Mouse (Mus musculus) embryo, embryonic 10 days (tissue): ENCODE results near the gene Creb5.
A peak's percentile ranks its signal among the peaks of the same experiment; 100 is the strongest.

ENCODE experiments used
- DNase-seq: peaks from one replicate; pipeline ENCODE4 v3.0.0-alpha.2; 2015; ENCODE audit warnings: low spot score

The Creb5 gene

DNA sequence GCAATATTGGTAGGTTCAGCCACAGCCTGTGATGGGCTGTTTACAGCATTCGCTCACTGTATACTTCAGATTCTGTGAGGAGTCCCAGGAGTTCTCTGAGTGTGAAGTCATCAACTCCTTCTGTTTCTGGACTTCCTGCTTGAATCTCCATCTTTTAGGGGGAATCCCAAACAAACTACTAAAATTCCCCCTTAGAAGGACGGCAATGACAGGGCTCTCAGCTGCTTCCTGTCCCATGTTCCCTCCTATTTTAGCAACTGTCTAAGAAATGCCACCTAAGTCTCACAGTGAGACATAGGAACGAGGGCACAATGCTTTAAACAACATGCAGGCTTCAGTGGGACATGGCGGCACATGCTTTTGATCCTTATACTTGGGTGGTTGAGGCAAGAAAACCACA lies 204.3 kb downstream of the Creb5 start:
- no peak for DNase-seq

DNA sequence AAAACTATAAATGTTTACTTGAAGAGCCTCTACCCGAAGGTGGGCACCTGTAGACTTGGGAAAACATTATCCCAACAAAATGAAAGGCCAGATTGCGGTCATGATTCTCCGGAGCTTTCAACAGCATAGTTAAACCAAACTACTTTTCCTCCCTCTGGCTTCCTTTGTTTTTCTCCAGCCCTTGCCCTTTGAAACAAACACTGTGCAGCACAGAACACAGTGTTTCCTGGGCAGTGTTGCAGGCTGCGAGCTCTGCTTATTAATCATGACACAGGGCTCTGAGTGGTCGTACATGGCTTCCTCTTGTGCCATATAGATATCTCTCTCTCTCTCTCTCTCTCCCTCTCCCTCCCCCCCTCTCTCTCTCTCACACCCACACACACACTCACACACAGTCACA lies 206.8 kb downstream of the Creb5 start:
- DNase-seq, result no peak

DNA sequence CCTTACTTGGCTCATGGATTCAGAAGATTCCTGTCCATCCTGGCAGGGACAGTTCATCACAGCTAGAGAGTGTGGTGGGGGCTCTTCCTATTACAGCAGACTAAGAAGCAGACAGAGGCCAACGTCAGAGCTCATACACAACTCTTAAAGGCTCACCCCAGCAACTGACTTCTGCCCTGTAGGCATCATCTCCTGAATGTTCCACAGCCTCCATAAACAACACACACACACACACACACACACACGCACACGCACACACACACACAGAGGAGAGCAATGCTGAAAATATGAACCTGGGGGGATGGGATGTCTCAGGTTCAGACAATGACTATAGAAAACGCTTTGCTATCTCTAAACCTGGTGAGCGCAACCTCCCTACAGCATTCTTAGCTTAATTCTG lies 208.6 kb downstream of the Creb5 start:
- no peak for DNase-seq

DNA sequence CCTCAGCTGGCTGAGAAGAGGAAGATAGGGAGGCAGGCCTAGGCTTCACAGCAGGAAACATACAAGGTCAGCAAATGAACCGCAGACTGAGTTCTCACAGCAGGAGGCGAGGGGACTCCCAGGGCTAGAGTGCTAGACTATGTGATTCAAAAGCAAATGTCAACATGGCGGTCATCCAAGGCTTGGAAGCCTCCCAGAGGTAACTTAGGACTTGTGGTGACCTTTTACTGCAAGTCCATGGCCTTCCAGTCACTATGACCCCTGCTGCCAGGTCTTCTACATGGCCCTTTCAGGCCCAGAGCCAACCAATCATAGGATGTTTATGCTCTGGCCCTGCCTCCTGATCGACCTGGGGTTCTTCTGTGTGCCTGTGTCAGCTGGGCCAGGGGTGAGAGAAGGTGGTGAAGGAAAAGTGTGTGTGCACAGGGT lies 209.3 kb downstream of the Creb5 start:
- DNase-seq, result no peak

DNA sequence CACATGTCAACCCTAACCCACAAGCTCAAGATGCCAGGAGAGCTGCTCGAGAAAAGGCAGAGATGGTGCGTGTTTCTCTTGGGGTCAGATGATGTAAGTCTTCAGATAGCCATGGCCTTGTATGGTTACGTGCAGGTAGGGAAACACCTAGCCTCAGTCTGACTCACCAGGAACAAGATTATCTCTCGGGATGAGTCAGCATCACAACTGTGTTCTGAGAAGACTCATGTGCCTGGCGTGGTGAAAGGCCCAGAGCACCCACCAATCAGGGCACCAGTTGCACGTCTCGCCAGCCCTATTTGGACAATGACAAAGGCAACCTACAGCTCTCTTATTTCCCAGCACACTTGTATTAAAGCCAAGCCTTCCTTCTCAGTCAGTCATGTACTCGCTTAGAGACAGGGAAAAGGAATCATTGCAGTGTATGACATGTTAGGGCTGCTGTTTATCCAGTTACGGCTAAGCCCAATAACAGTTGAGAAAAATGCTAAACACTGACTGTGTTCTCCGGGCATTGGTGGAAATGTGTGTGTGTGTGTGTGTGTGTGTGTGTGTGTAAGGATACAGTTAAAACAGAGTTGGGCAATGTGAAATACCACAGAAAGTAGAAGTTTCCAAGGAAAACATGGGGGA lies 210.9 kb downstream of the Creb5 start:
- no peak for DNase-seq

DNA sequence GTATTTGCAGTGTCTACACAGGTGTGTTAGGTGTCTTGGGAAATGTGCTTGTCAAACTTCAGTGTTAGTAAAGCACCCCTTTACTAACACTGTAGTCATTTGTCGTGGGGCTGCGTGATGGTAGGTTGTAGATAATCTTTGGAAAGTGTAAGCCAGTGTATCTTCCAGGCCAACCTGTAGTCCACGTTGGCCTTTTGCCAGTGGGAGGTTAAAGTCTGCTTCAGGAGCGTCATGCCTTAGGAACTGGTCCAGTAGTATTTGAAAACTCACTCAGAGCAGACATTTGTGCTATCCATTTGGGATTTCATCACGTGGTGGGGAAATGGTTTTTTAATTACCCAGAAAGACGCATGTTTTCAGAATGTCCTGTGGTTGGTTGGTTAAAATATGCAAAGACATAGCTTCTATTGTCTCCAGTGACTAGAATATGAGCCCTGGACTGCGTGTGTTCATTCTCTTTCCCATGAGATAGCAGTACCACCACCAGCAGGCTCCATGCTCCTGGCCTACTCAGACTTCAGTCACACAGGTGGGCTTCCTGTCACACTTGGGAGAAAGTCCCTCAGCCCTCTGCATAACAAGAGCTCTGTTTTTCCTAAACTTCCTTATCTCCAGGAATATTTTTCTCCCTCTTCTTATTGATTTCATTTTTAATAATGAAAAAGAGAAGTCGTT lies 212.7 kb downstream of the Creb5 start:
- no peak for DNase-seq

DNA sequence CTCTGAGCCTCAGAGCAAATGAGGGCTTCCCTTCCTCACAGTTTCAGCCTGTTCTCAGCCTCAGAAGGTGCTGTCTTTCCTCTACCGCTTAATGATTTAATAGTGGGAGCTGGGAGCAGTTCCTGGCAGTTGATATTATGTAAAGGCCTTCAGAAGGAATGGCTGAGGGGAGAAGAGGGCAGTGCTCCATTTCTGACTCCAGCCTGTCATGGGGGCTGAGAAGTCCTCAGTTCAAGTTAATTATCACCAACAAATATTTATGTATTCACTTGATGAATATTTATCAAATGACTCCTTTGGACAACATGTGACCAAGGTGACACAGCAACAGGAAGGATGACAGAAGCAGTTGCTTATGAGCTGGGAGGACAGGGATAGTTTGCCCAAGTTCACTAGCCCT lies 214.2 kb downstream of the Creb5 start:
- no peak for DNase-seq

DNA sequence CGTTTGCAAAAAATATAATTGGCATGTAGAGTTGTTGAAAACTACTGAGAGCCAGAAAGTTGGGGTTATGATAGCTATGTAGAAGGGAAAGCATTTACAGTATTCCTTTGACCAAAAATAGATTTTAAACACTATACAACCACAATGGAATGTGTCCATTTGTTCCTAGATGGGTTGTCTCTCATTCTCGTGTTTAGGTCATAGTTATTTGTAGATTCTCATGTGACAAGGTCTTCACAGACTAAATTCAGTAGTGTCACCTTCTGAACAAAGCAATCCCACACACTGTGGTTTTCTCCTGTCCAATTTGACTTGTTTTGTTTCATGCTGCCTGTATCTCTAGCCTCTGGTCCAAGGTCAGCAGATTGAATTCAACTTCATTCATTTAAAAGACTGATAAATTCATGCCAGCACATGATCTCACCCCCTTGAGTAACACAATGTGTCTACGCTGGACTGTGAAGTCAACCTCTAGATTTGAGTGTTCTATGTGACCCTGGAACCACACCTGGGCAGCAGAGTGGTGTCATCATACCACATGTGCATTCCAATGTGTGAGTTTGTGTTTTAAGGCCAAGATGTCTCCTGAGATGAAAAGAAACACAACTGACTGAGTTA lies 220.0 kb downstream of the Creb5 start:
- no peak for DNase-seq

DNA sequence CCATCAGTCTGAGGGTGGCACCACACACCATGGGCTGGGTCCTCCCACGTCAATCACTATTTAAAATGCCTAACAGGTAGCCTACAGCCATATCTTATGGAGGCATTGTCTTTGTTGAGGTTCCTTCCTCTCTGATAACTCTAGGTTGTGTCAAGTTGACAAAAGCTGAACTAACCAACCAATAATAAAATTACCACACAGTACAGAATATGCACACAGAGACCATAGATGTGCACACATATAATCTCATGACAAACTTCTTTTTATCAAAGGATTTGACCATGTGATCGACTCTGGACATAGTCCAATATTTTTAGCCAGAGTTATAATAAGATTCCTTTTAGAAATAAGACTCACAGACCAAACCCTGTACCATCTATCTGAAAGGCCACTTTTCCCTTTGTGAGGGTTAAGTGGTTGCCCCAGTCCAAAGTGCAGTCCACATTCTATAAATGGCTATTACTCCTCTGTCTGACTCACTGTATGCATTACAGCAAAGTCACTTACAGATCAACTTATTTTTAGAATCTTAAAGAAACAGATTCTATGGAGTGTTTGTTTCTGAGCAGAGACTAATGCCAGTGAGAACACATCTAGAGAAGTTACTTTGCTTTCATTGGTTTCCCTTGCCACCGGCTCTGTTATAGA lies 221.9 kb downstream of the Creb5 start:
- DNase-seq, result no peak

DNA sequence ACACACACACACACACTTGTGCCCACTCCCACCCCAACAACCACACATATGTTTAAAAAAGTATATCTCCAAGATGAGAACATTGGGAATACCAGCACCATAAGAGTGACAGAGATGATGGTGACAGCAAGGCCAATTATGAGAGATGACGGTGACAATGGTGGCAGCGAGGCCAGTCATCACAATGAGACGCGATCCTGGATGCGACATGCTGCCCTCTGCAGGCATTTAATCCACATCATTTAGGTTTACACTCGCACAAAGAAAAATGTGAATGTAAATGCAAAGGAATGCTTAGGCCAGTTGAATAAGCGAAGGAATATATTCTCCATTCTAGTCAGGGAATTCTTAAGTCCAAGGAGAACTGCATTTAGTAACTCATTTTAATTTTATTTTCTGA lies 222.9 kb downstream of the Creb5 start:
- DNase-seq, result no peak

DNA sequence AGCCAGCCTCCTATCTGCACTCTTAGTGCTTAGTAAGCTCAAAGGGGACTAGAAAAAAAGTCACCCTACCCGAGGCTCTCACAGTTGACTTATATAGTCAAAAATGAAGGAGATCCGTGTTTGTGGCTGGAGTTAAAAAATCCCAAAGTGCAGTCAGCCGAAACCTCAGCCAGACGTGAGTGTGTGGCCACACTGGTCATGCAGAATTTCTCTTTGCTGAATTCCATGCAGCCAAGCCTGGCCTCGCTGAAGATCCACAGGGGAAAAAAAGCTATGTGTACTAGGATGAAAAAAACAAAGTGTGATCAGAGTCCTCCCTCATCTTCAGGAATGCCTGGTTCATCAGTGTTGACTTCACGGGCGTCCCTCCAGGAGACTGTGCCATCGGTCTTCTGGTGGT lies 225.2 kb downstream of the Creb5 start:
- DNase-seq, result no peak

DNA sequence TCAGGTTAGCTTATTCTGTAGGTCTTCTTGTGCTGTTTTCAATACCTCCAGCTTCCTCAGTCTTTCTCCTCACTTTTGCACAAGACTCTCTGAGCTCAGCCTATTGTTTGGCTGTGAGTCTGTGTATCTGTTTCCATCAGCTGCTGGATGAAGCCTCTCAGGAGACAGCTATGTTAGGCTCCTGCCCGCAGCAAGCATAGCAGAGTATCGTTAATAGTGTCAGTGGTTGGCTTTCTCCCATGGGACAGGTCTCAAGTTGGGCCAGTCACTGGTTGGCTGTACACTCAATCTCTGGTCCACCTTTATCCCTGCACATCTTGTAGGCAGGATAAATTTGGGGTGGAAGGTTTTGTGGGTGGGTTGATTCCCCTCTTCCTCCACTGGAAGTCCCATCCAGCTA lies 226.3 kb downstream of the Creb5 start:
- DNase-seq, result no peak

DNA sequence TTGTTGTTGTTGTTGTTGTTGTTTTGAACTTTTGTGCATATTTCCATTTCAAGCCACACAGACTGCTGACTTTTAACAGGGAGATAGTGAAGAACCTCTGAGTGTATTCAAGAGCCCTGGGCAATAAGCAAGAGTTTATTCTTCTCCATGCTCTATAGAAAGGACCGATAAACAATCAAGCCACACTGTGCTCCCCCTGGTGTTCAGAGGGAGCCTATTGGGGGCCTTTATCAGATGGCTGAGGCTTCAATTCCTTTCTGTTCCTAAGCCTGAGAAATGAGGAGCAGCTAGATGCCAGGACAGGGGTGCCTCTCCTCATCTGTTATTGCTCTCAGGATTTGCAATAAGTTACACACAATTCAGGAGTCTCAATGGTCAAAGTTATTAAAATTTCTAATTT lies 227.8 kb downstream of the Creb5 start:
- no peak for DNase-seq

DNA sequence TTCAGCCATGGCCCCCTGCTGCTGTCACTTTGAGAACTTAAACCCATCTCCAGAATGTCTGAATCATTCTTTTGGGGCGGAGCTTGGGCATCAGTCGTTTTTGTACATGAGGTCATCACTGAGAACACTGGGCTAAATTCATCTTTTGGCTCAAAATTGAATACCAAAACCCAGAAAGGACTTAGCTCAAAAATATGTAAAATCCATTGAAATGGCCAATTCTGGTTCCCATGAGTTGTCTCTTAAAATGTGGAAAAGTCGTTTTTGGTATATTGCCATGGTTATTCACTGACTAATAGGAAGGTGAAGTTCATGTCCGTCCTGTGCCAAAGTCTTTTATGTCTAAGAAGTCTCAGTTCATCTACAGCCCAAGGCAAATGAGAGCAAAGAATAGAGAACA lies 228.5 kb downstream of the Creb5 start:
- no peak for DNase-seq

DNA sequence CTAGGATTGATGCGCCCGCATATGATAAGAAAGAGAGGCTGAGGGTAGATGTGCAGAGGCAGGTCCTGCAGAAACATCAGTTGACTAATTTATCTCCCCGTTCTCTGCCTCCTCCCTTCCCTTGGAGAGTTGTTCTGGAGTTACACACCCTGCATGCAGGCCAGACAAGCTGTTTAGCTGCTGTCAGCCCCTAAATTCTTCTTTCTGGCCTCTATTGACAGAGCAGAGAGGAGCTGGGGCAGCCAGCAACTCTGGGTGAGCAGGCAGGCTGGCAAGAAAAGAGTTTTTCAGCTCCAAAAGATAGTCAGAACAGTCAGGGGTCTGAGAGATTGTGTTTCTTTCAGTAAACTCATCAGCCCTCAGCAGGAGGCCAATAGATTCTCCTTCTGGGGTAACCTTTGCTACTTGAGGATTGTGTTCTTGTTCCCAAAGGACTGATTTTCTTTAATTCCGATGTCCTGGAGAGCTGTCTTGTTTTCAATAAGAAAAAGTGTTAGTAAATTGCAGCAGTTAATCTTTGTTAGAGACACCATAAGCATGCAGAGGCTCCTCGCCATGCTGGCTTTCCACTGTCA lies 230.4 kb downstream of the Creb5 start:
- no peak for DNase-seq

DNA sequence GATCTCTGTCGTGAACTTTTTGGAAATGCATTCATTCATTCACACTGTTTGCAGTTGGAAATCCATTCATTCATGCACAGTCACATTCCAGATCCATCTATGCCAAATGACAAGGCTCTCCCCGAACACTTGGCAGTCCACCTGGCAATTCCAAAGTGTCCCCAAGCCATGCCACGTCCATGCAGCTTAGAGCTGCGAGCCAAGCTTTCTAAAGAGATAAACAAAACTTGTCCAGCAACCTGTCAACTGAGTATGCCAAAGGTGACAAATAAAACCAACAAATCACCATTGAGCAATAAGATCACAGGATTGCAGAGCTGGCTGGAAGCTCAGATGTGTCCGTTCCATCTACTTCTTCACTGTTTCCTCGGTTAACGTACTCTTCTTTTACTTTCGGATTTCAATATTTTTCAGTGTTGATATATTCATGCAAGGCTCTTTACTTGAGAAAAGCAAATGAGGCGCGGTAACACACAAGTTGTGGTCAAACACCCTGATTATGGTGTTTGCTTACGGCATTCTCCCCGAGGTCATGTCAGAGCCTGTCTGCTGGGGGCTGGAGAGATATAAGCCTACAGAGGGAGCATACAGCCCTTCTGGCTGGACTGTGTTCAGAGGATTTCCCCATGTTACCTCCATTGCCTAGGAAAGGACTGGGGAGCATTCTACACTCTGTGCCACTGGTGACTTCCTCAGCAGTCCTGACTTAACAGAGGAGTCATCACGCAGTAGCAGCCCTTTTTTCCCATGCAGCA lies 236.8 kb downstream of the Creb5 start:
- no peak for DNase-seq

DNA sequence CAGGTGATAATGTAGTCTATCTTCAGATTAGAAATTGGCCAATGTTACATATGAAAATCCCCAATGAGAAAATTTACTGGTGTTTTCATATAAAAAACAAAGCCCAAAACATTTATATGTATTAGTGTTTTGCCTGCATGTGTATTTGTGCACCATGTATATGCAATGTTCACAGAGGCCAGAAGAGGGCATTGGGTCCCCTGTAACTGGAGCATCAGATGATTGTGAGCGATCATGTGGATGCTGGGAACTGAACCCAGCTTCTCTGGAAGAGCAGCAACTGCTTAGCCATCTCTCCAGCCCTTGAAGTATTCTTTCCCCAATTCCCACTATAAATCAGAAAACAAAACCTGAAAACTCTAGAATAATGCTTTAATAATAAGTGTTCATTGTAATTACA lies 239.4 kb downstream of the Creb5 start:
- no peak for DNase-seq

DNA sequence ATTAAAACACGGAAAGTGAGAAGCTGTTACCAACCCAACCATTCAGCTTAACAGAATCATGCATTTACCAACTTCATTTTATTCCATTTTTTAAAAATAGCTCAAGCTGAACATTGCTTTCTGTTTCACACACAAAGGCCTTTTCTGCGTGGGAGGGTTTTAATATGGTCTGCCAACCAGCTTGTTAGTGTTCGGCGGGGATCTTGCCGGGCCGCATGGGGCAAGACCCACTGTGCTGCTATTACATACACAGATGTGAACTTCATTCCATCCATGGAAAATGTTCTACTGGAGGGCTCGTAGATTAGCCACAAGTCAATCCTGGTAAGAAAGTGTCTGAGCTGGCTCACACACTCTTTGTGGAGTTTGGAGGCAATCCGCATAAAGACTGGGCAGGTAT lies 243.7 kb downstream of the Creb5 start:
- no peak for DNase-seq

DNA sequence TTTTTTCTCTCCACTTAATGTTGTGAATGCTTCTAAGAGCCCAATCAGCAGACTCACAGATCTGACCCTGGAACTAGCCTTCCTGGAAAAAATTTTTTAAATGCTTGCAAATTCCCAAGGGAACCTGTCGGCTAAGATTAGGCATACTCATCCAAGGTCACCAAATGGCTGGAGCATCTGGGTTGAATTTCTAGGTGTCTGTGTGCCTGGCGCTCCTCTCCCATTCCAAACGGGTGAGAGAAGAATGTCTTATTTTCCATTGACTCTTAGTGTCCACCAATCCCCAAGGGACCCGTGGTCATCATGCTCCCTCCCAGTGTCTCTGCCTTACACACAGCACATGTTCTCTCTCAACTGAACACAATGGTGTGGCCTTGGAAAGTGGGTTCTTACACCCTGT lies 244.4 kb downstream of the Creb5 start:
- DNase-seq, result no peak

DNA sequence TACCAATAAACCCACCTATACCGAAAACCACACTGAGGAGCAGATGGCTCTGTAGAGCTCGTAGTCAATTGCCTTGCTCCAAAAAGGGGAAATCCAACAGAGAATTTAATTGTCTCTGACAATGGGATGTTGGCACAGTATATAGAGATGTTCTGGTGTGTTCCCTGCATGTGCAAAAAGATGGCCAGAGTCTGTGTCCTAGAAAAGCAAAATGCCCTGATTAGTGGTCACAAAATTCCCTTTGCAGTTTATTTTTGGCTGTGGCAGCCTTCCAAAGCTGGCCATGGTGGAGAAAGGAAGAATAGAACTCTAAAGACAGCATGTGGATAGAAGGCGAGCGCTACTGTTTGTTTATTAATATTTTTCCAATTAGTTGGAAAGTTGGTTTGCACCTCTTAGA lies 250.5 kb downstream of the Creb5 start:
- no peak for DNase-seq

DNA sequence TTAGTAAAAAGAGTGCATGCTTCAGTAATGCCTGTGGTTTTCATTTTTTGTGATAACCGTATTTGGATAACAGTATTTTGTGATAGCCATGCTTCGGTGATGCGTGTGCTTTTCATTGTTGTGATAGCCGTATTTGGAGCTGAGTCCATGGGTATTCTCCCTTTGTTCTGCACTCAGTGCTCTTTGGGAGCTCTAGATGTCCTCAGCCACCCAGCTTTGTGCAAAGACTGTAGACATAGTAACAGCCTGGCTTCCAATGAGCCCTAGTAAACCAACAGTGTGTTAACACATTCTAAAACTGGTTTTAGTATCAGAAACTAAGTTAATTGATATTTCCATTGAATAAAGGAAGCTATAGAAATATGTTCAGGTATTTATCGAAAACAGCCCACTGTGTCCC lies 254.7 kb downstream of the Creb5 start:
- DNase-seq, result no peak

DNA sequence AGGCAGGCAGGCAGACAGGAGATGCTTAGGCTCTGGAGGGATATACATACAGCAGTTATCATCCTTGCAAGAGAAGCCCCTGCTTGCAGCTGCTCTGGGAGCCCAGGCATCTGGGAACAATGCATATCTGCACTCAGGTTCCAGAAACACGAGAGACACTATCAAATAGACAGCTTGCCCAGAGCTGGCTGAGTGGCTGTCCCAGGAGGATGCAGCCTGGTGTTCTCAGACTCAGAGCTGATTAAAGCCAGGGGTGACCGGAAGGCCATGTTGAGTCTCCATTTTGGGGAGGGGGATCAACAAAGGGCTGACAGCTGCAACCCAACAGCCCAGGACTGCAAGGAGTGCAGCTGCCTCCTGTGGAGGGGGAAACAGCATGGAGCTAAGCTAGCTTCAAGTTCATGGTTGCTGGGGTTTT lies 258.4 kb downstream of the Creb5 start:
- peak; percentile 72 for DNase-seq
